Mouse (Mus musculus): ENCODE measurements at regions not wholly inside any gene's neighbourhood (a gene's known extent, or its start where the extent isn't known, plus 50 kb on each side); places are given as distances from the start of the nearest gene placed in this dataset.
A peak's percentile ranks its signal among the peaks of the same experiment; 100 is the strongest.
"Not testable (repeated sequence)": the region's sequence is repeated elsewhere in the genome, so short reads cannot be mapped to it uniquely, and the experiment has no call there.

- DNase-seq (ENCODE audit: low spot score in 2 of 2), result not testable (repeated sequence)
Measured at GRCm38 (mm10) chr13:12726831-12727230, 73.0 kb downstream of the Prl2c3 start.

- not testable (repeated sequence) for DNase-seq (ENCODE audit: low spot score in 2 of 2)
Measured at GRCm38 (mm10) chr13:12717972-12718546, 81.8 kb downstream of the Prl2c3 start.

GRCm38 (mm10) chr13:12711471-12712273, 88.2 kb downstream of the Prl2c3 start:
- no peak for DNase-seq (ENCODE audit: low spot score in 2 of 2)

- not testable (repeated sequence) for DNase-seq (ENCODE audit: low spot score in 2 of 2)
Measured at GRCm38 (mm10) chr13:12702804-12703612, 96.9 kb downstream of the Prl2c3 start.

GRCm38 (mm10) chr13:12702111-12702803, 97.6 kb downstream of the Prl2c3 start:
- DNase-seq (ENCODE audit: low spot score in 2 of 2), result peak in 1 of 2 experiments; percentile 26

- DNase-seq (ENCODE audit: low spot score in 2 of 2), result not testable (repeated sequence)
Measured at GRCm38 (mm10) chr13:12693593-12694118, 106.2 kb downstream of the Prl2c3 start.

- DNase-seq (ENCODE audit: low spot score in 2 of 2), result not testable (repeated sequence)
Measured at GRCm38 (mm10) chr13:12688778-12689177, 111.1 kb downstream of the Prl2c3 start.

GRCm38 (mm10) chr13:12688149-12688548, 111.7 kb downstream of the Prl2c3 start:
- not testable (repeated sequence) for DNase-seq (ENCODE audit: low spot score in 2 of 2)

- DNase-seq (ENCODE audit: low spot score in 2 of 2), result not testable (repeated sequence)
Measured at GRCm38 (mm10) chr13:12680954-12681571, 115.4 kb downstream of the Ero1lb start.

- DNase-seq (ENCODE audit: low spot score in 2 of 2), result peak in 1 of 2 experiments; percentile 21
Measured at GRCm38 (mm10) chr13:12680283-12680953, 114.7 kb downstream of the Ero1lb start.

- DNase-seq (ENCODE audit: low spot score in 2 of 2), result no peak
Measured at GRCm38 (mm10) chr13:12677372-12677771, 111.7 kb downstream of the Ero1lb start.

- not testable (repeated sequence) for DNase-seq (ENCODE audit: low spot score in 2 of 2)
Measured at GRCm38 (mm10) chr13:12671011-12671410, 105.3 kb downstream of the Ero1lb start.

GRCm38 (mm10) chr13:12668742-12669141, 103.1 kb downstream of the Ero1lb start:
- not testable (repeated sequence) for DNase-seq (ENCODE audit: low spot score in 2 of 2)

GRCm38 (mm10) chr13:12667727-12668665, 102.3 kb downstream of the Ero1lb start:
- DNase-seq (ENCODE audit: low spot score in 2 of 2), result not testable (repeated sequence)

- not testable (repeated sequence) for DNase-seq (ENCODE audit: low spot score in 2 of 2)
Measured at GRCm38 (mm10) chr13:12666050-12666449, 100.4 kb downstream of the Ero1lb start.
